Mouse (Mus musculus): Measurements from ENCODE around the gene N4bp2l1.

DNA sequence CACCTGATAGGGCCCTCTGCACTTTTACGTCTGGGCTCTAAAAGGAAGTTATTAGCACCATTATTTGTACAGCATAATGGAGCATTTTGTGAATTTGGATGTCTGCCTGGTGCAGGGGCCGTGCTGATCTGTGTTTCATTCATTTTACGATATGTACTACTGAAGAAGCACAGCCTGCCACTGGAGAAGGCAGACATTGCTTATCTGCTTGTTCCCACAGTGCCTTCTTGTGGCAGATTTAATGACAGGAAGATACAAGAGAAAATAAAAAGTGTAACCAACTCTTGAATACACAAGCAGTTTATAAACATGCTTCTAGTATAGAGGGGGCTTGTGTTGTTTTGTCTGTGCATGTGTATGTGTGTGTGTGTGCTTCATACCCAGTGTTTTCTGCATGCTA lies 45.4 kb downstream of the N4bp2l1 start:
- no peak for TF ChIP-seq CTCF (IDR thresholded peaks at IDR 0.05; ENCODE audit: borderline replicate concordance, extremely low read depth, insufficient read depth, insufficient read length)
- TF ChIP-seq POLR2A (IDR thresholded peaks at IDR 0.05; ENCODE audit: borderline replicate concordance, extremely low read depth, insufficient read depth, insufficient read length, poor library complexity, severe bottlenecking) = no peak
